Mouse (Mus musculus) midbrain, embryonic 15.5 days (tissue): ENCODE results near the gene Six6. TPM values are rescaled to one million over a fixed set of nuclear protein-coding genes. Genes with fewer than 3 reads are reported as not detected.

Experiments
- ATAC-seq: fragments of 200-750 bp; cut with Nextera tagmentation; replicated peaks from 2 replicates; pipeline ENCODE4 v1.8.0; 2017; ENCODE audit warnings: moderate TSS enrichment
- H3K27ac ChIP-seq: fragments of 300-500 bp; sonication (generic); 2 replicates; pipeline ENCODE4 v1.5.1; 2015; ENCODE audit warnings: mild to moderate bottlenecking, inconsistent platforms
- H3K27me3 ChIP-seq: fragments of 300-500 bp; sonication (generic); replicated peaks from 2 replicates; pipeline ENCODE4 v1.6.1; 2015; ENCODE audit warnings: inconsistent platforms
- H3K36me3 ChIP-seq: fragments of 300-500 bp; sonication (generic); replicated peaks from 2 replicates; pipeline ENCODE4 v1.6.1; 2015; ENCODE audit warnings: inconsistent platforms
- H3K4me1 ChIP-seq: fragments of 300-500 bp; sonication (generic); 2 replicates; pipeline ENCODE4 v1.6.1; 2015; ENCODE audit warnings: inconsistent platforms
- H3K4me2 ChIP-seq: fragments of 300-500 bp; sonication (generic); 2 replicates; pipeline ENCODE4 v1.6.1; 2015; ENCODE audit warnings: inconsistent platforms, mild to moderate bottlenecking, moderate library complexity
- H3K4me3 ChIP-seq: fragments of 300-500 bp; sonication (generic); 2 replicates; pipeline ENCODE4 v1.5.1; 2015; ENCODE audit warnings: mild to moderate bottlenecking, inconsistent platforms
- H3K9ac ChIP-seq: fragments of 300-500 bp; sonication (generic); 2 replicates; pipeline ENCODE4 v1.6.1; 2015; ENCODE audit warnings: mild to moderate bottlenecking, inconsistent platforms
- H3K9me3 ChIP-seq: fragments of 300-500 bp; sonication (generic); 2 replicates; pipeline ENCODE4 v1.6.1; 2016; ENCODE audit warnings: inconsistent platforms
- WGBS: fragments of 180-500 bp; shearing (Covaris S2); methylation state at CpG from one replicate; pipeline ENCODE4 v1.1.7; 2015; ENCODE audit warnings: mixed read lengths; 5-methylcytosine and 5-hydroxymethylcytosine counted together
- polyA plus RNA-seq: library from polyadenylated mRNA; unstranded; fragments of >200 nt; fragmentation: Nextera tagmentation; extraction: Ambion mirVana; gene quantifications from 2 replicates; pipeline ENCODE4 v1.2.1, GENCODE M21; 2015

Gene Six6
- polyA plus RNA-seq, 1 experiment from 2014 or later = 0.61 TPM

DNA sequence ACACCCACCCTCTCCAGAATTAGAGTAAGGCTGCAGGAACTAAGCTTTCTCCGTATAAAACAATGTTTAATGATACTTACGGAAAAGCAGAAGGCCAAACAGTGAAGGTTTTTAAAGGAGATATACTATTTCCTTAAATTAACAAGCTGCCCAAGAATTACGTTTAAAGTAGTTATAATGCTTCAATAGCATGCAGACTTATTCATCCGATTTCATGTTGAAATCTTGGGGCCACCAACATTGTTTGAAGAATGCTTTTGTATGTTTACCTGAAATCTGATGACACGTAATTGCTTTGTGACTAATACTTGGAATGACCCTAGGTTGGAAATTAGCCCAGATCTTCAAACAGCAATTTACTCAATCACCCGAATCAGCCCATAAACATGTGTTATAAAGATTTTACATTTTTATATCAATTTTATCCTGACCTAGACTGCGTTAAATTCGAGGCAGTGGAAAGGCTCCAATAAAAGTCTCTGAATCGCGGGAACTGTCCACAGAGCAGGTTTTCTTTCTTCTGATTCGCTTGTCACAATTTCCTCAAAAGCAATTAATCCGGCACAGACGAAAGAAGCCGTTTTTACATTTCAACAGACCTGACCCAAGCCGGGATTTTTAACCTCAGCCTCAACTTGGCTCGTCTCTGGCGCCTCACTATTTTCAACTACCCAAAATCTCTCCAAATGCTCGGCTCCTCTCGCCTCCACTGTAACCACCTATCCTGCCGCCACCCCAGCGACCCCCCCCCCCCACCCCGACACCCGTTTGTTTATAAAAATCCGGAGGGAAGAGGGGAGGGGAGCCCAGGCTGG, 4.9 kb downstream of the Six6 start:
- ATAC-seq = no peak
- 1% methylated on average over 24 of the region's 24 CpGs for WGBS
- peak overlapping the region; percentile 47 for H3K4me2 ChIP-seq
- H3K9ac ChIP-seq = no peak overlapping the region
- H3K36me3 ChIP-seq = no peaks in the 10 kb centered on the region
- H3K9me3 ChIP-seq = no peaks in the 10 kb centered on the region
- peaks cover 90% of the 10 kb centered on the region for H3K27me3 ChIP-seq
- H3K27ac ChIP-seq = no peak overlapping the region
- H3K4me3 ChIP-seq = peak overlapping the region; percentile 29
- H3K4me1 ChIP-seq = peaks cover 16% of the 10 kb centered on the region

DNA sequence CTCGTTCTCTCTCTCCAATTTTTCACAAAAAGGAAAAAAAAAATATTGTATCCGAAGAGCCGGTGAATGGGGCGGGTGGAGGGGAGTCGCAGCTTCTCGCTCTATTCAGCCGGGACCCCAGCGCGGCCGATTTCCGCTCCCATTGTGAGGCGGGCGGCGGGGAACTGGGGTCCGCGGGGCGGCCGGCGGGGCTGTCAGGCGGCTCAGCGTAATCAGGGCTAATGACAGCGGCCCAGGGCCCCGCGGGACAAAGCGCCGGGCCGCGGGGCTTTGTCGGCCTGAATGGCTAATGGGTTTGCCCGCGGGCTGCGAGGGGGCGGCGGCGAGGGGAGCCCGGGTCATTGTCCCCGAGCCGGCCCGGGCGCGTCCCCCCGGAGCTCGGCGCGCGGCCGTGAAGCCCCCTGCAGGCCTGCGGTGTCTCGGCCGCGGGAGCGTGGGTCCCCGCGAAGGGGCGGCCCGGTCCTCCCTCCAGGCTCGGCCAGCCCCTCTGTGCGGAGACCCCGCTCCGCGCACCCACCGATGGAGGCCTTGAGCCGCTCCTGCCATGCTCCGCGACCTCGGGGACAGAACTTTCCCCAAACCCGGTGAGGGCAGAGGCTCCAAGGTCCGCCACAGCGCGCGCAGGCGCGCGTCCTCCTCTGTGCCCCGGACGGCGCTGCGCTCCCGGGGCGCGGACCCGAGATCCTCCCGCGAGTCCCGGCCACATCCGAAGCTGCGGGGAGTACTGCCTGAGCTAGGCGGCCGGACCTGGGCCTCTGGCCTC, 5.8 kb downstream of the Six6 start:
- peaks cover 90% of the 10 kb centered on the region for H3K27me3 ChIP-seq
- no peak overlapping the region for H3K27ac ChIP-seq
- peaks cover 11% of the 10 kb centered on the region for H3K4me1 ChIP-seq
- peak overlapping the region; percentile 47 for H3K4me2 ChIP-seq
- ATAC-seq = peak; percentile 69; the same call in 1 of the 2 replicates
- peak overlapping the region; percentile 29 for H3K4me3 ChIP-seq
- no peaks in the 10 kb centered on the region for H3K36me3 ChIP-seq
- H3K9ac ChIP-seq = no peak overlapping the region
- no peaks in the 10 kb centered on the region for H3K9me3 ChIP-seq
- whole genome bisulfite sequencing = under 1% methylated on average over 88 of the region's 89 CpGs

DNA sequence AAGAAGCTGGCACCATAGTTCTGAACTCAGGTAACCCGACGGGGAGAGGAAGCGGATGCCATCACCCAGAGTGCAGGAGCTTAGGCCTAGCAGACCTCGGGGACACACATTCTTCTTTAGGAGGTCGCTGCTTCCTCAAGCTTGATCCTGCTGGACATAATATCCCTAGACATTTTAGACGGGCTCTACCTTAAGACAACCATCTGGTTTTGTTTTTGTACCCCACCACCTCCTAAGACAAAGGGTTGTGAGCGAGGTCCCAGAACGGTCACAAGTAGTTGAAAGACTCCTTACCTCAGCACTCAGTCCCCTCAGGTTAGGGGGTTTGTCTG, 6.3 kb downstream of the Six6 start:
- Histone ChIP-seq H3K9me3 (no peaks in the 10 kb centered on the region), H3K27ac (no peak overlapping the region), H3K4me2 (peak overlapping the region; percentile 47; the same call in 1 of the 2 replicates), H3K4me1 (peaks cover 11% of the 10 kb centered on the region), H3K4me3 (peak overlapping the region; percentile 29; the same call in 1 of the 2 replicates), H3K9ac (no peak overlapping the region), H3K36me3 (no peaks in the 10 kb centered on the region), H3K27me3 (peaks cover 89% of the 10 kb centered on the region)
- 4% methylated on average over 8 of the region's 8 CpGs for WGBS
- ATAC-seq = no peak

DNA sequence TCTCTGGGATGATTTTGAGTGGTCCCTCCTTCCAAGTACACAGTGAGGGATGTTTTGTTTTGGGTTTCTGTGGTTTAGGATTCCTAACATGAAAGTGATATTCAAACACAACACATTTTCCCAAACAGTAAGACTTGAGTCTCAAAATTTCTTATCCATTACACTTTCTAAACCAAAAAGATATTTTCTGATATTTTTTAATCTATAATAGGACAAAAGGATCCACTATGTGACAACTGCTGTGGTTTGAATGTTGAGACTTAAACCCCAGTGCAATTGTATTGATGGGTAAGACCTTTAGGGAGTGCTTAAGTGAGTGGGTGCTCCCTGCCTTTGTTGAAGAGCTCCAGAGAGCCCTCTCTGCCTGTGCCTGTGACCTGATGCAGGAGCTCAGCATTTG, 7.1 kb downstream of the Six6 start:
- Histone ChIP-seq H3K9ac (no peak overlapping the region), H3K4me1 (peaks cover 11% of the 10 kb centered on the region), H3K4me2 (no peak overlapping the region), H3K27me3 (peaks cover 90% of the 10 kb centered on the region), H3K4me3 (no peak overlapping the region), H3K36me3 (no peaks in the 10 kb centered on the region), H3K27ac (no peak overlapping the region), H3K9me3 (no peaks in the 10 kb centered on the region)
- ATAC-seq = no peak

DNA sequence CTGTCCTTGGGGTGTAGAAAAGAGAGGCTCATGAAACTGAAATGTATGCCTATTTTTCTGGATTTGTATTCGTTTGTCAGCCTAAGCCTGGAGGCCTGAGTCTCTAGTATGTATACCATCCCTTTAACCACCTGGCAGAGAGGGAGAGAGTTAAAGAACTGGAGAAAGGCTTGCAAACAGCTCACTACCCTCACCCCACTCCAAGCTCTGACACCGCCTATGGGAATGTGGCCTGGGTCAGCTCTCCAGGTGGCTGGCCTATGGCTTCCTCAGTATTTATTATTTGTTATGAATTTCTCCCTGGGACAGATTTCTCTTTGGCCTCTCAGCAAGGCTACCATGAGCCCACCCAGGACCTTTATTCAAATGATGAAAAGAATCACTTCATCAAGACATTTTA, 7.6 kb downstream of the Six6 start:
- Histone ChIP-seq H3K9me3 (no peaks in the 10 kb centered on the region), H3K27me3 (peaks cover 88% of the 10 kb centered on the region), H3K4me1 (peaks cover 11% of the 10 kb centered on the region), H3K9ac (no peak overlapping the region), H3K36me3 (no peaks in the 10 kb centered on the region), H3K27ac (no peak overlapping the region), H3K4me2 (no peak overlapping the region), H3K4me3 (no peak overlapping the region)
- 9% methylated on average over 2 of the region's 2 CpGs for WGBS
- no peak for ATAC-seq

DNA sequence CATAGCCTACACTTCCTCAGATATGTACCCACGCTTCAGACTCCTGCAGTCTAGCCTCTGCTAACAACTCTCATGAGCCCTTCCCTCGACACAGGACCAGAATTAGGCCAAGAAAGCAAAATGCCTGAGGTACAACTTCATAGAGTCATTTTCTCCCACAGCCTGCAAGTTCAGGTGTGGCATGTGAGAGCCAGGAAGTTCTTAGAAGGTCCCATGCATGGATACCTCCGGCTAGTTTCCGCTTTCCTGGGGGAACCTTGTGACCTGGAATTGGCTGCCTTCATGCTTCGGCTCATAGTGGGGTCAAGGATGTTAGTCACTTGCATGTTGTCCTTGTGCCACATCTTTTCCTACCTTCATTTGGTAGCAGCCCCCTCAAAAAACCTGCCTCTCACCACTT, 13.4 kb downstream of the Six6 start:
- H3K27ac ChIP-seq = no peak overlapping the region
- no peak overlapping the region for H3K4me3 ChIP-seq
- peaks cover 81% of the 10 kb centered on the region for H3K27me3 ChIP-seq
- WGBS = 89% methylated on average over 5 of the region's 5 CpGs
- no peak for ATAC-seq
- H3K9ac ChIP-seq = no peak overlapping the region
- no peaks in the 10 kb centered on the region for H3K4me1 ChIP-seq
- H3K4me2 ChIP-seq = no peak overlapping the region
- H3K9me3 ChIP-seq = no peaks in the 10 kb centered on the region
- no peaks in the 10 kb centered on the region for H3K36me3 ChIP-seq

DNA sequence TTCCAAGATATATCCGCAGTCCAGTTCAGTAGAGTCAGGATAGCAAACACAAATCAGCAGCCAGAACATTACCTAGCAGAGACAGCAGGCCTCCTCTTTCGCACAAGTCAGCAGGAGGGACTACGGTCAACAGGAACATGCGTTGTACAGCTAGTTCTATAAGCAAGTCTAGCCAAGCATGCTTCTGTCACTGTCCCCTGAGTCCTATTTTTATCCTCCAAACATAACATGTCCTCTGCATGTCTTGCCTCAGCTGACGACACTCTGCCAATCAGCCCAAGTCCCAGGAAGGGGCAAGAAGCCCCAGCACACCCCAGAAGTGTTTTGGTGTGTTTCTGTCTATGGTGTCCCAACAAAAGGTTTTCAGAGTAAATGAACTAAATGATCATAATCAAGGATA, 14.2 kb downstream of the Six6 start:
- 85% methylated on average over 5 of the region's 5 CpGs for WGBS
- no peak overlapping the region for H3K27ac ChIP-seq
- no peak for ATAC-seq
- H3K36me3 ChIP-seq = no peaks in the 10 kb centered on the region
- no peak overlapping the region for H3K4me2 ChIP-seq
- H3K4me3 ChIP-seq = no peak overlapping the region
- H3K4me1 ChIP-seq = no peaks in the 10 kb centered on the region
- peaks cover 81% of the 10 kb centered on the region for H3K27me3 ChIP-seq
- H3K9ac ChIP-seq = no peak overlapping the region
- no peaks in the 10 kb centered on the region for H3K9me3 ChIP-seq

DNA sequence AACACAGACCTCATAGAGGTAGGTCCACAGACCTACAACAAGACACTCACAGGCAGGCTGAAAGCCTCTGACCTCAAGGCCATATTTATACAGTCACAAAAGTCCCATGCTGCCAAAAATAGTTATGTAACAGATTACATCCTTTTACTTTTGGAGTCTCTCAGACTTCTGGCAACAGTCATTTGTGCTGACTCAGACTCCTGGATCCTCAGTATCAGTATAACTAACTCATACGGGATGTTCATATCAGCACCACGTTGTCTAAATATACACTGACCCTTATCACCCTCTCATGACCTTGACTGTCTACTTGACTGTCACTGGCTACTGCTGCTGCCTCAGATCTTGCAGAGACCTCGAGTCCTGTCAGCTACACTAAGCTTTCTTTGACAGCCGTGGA, 15.2 kb downstream of the Six6 start:
- WGBS = 73% methylated on average over 4 of the region's 4 CpGs
- H3K4me3 ChIP-seq = no peak overlapping the region
- no peak overlapping the region for H3K27ac ChIP-seq
- no peak overlapping the region for H3K9ac ChIP-seq
- no peaks in the 10 kb centered on the region for H3K4me1 ChIP-seq
- peaks cover 75% of the 10 kb centered on the region for H3K27me3 ChIP-seq
- H3K4me2 ChIP-seq = no peak overlapping the region
- H3K36me3 ChIP-seq = no peaks in the 10 kb centered on the region
- no peak for ATAC-seq
- no peaks in the 10 kb centered on the region for H3K9me3 ChIP-seq

DNA sequence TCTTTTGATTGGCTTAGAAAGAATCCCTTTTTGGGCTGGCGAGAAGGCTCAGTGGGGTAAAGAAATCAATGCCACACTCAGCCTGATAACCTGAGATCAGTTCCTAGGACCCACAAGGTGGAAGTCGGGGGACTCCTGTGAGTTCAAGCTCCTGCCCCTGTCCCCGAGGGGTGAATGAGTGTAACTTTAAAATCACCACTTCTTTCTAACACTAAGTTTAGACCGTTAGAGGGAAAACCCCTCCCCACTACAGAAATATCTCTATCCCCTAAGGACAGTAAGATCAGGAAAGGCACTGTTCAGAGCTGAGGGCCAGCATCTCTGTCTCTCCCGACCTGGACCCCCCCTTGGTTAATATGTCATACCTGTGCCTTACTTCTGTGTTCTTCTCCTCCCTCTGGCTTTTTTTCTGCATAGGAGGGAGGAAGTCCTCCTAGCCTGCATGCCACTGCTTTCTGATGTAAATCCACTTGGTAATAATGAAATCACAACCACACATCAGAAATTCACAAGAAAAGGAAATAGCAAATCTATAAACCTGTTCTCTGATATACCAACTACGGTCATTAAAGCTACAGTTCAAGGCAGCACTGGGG, 18.2 kb downstream of the Six6 start:
- Histone ChIP-seq H3K9me3 (no peaks in the 10 kb centered on the region), H3K27me3 (peaks cover 55% of the 10 kb centered on the region), H3K4me3 (no peak overlapping the region), H3K4me1 (no peaks in the 10 kb centered on the region), H3K9ac (no peak overlapping the region), H3K27ac (no peak overlapping the region), H3K36me3 (no peaks in the 10 kb centered on the region), H3K4me2 (no peak overlapping the region)
- 70% methylated on average over 6 of the region's 6 CpGs for WGBS
- ATAC-seq = no peak

DNA sequence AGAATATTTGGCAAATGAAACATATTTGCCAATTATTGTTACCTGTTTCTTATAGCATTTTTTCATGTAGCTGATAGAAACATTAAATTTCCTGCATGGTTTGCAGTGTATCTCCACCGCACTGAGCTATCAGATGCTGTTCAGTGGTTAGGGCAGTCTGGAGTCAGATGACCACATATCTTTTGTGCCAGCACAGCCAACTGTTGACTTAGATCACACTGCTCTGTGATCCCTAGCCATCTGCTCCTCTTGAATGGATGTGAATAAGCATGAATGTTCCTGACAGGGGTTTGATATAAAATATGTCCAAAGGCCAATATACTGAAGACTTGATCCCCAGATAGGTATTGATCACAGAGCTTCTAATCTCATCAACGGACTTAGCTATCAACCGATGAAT, 18.8 kb downstream of the Six6 start:
- no peaks in the 10 kb centered on the region for H3K4me1 ChIP-seq
- no peak for ATAC-seq
- WGBS = 93% methylated on average over 3 of the region's 3 CpGs
- H3K36me3 ChIP-seq = no peaks in the 10 kb centered on the region
- H3K4me2 ChIP-seq = no peak overlapping the region
- no peaks in the 10 kb centered on the region for H3K9me3 ChIP-seq
- H3K4me3 ChIP-seq = no peak overlapping the region
- H3K27me3 ChIP-seq = peaks cover 50% of the 10 kb centered on the region
- H3K9ac ChIP-seq = no peak overlapping the region
- H3K27ac ChIP-seq = no peak overlapping the region

DNA sequence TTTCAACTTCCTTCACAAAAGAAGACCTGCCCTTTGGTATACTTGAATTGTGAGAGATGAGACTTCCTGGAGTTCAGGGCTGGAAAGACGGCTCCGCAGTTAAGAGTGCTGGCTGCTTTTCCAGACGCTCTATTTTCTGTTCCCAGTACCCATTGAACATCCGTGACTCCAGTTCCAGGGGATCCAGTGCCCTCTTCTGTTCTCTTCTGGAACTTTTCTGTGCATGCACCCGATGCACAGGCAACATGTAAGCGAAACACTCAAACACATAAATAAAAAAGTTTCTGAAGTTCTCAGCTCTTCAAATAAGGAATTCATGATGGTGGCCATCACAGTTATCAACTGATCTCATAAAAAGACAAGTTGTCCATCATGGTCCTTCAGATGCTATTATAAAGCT, 23.1 kb downstream of the Six6 start:
- Histone ChIP-seq H3K9ac (no peak overlapping the region), H3K4me3 (no peak overlapping the region), H3K4me2 (no peak overlapping the region), H3K27me3 (peaks cover 23% of the 10 kb centered on the region), H3K9me3 (no peaks in the 10 kb centered on the region), H3K4me1 (no peaks in the 10 kb centered on the region), H3K27ac (no peak overlapping the region), H3K36me3 (no peaks in the 10 kb centered on the region)
- ATAC-seq = no peak
- WGBS = 51% methylated on average over 6 of the region's 6 CpGs

DNA sequence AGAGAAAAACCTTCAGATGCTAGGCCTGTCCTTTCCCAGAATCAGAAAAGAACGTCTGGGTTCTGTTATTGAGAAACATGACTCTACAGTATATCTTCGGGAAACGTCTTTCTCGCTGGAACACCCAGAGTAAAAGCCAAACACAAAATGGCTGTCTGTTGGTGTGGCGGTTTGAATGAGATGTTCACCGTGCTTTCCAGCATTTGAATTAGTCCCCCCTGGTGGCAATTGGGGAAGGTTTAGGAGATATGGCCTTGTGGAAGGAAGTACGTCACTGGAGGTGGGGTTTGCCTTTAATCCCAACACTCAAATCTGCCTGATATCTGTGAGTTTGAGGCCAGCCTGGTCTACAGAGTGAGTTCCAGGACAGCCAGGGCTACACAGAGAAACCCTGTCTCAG, 27.8 kb downstream of the Six6 start:
- no peak for ATAC-seq
- H3K27me3 ChIP-seq = peaks cover 41% of the 10 kb centered on the region

More for the DNA sequence above, 27.8 kb downstream of the Six6 start:
- no peaks in the 10 kb centered on the region for H3K36me3 ChIP-seq
- no peaks in the 10 kb centered on the region for H3K9me3 ChIP-seq
- no peak overlapping the region for H3K4me3 ChIP-seq
- 85% methylated on average over 7 of the region's 7 CpGs for WGBS
- H3K27ac ChIP-seq = no peak overlapping the region
- H3K4me2 ChIP-seq = no peak overlapping the region
- no peaks in the 10 kb centered on the region for H3K4me1 ChIP-seq
- no peak overlapping the region for H3K9ac ChIP-seq
